7 mouse cellular contexts compared by ENCODE assay signal in the genomic region with DNA sequence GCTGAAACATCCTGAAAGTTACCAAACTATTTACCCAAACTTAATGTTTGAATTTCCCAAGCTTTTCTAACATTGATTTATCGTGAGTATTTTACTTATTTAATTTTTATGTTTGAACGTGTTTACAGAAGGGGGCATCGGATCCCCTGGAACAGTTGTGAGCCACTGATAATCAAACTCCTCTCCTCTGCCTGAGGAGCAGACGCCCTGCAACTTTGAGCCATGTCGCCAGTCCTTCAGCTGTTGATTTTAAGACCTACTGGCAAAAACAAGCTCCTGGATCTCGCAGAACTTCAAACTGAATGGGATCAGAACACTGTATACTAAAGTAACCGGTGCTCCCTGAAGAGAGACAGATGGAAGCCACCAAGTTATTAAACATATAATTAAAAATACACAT. TPM values are rescaled to one million over a fixed set of nuclear protein-coding genes. Genes with fewer than 3 reads are reported as not detected.
DNase-seq lines count a peak whose midpoint lies in the region; ATAC-seq and TF ChIP-seq lines count a peak whose summit lies in the region.

No protein-coding gene starts in this region.

- peaks cover 3% of the 10 kb centered on the region for H3K36me3 ChIP-seq in thymus, adult 2 months (ENCODE audit: control insufficient read depth, insufficient read depth, low read length)
- H3K36me3 ChIP-seq in forebrain, embryonic 11.5 days (ENCODE audit: control insufficient read depth, insufficient read depth, low read length), result no peaks in the 10 kb centered on the region; the same call in 1 of the 2 replicates
- H3K36me3 ChIP-seq in limb, embryonic 12.5 days, result peaks cover 10% of the 10 kb centered on the region
- peaks cover 5% of the 10 kb centered on the region; the same call in 1 of the 2 replicates for H3K36me3 ChIP-seq in stomach, embryonic 15.5 days

- WGBS in thymus, adult 2 months, result 34% methylated on average over 7 of the region's 7 CpGs
- 28% methylated on average over 7 of the region's 7 CpGs for WGBS in forebrain, embryonic 11.5 days
- 18% methylated on average over 7 of the region's 7 CpGs for WGBS in limb, embryonic 12.5 days
- WGBS in stomach, embryonic 15.5 days, result 17% methylated on average over 7 of the region's 7 CpGs

- H3K27ac ChIP-seq in thymus, adult 2 months (ENCODE audit: control insufficient read depth, insufficient read depth, low read length), result no peak overlapping the region
- no peak overlapping the region for H3K27ac ChIP-seq in forebrain, embryonic 11.5 days (ENCODE audit: low read depth, low read length)
- H3K27ac ChIP-seq in limb, embryonic 12.5 days, result no peak overlapping the region
- no peak overlapping the region for H3K27ac ChIP-seq in stomach, embryonic 15.5 days

- no peaks in the 10 kb centered on the region for H3K27me3 ChIP-seq in thymus, adult 2 months (ENCODE audit: control insufficient read depth, insufficient read depth, low read length)
- H3K27me3 ChIP-seq in forebrain, embryonic 11.5 days (ENCODE audit: control insufficient read depth, insufficient read depth, low read length), result no peaks in the 10 kb centered on the region
- no peaks in the 10 kb centered on the region for H3K27me3 ChIP-seq in limb, embryonic 12.5 days
- no peaks in the 10 kb centered on the region for H3K27me3 ChIP-seq in stomach, embryonic 15.5 days (replicated peaks)

- no peak overlapping the region for H3K4me3 ChIP-seq in thymus, adult 2 months (ENCODE audit: control insufficient read depth, insufficient read depth, low read length)
- peak overlapping the region; percentile 81; the same call in 1 of the 2 replicates for H3K4me3 ChIP-seq in forebrain, embryonic 11.5 days (ENCODE audit: low read depth, low read length)
- H3K4me3 ChIP-seq in limb, embryonic 12.5 days (replicated peaks), result peak overlapping the region; percentile 82
- H3K4me3 ChIP-seq in stomach, embryonic 15.5 days (replicated peaks), result peak overlapping the region; percentile 94

- H3K4me1 ChIP-seq in thymus, adult 2 months (replicated peaks; ENCODE audit: control insufficient read depth, insufficient read depth, low read length), result peaks cover 3% of the 10 kb centered on the region; the same call in 1 of the 2 replicates
- H3K4me1 ChIP-seq in forebrain, embryonic 11.5 days (replicated peaks; ENCODE audit: control insufficient read depth, insufficient read depth, low read length), result no peaks in the 10 kb centered on the region
- peaks cover 9% of the 10 kb centered on the region for H3K4me1 ChIP-seq in limb, embryonic 12.5 days (replicated peaks)
- peaks cover 6% of the 10 kb centered on the region; the same call in 1 of the 2 replicates for H3K4me1 ChIP-seq in stomach, embryonic 15.5 days

- DNase-seq in thymus, adult 2 months, result peak; percentile 4
- no peak for DNase-seq in thymus, postnatal 25 days
- DNase-seq in forebrain, embryonic 11.5 days (ENCODE audit: low spot score), result no peak
- DNase-seq in cerebellum, postnatal 36 days, result no peak
- no peak for DNase-seq in adrenal gland, postnatal 25 days

- TF ChIP-seq CTCF in thymus, adult 2 months (IDR thresholded peaks at IDR 0.05; ENCODE audit: borderline replicate concordance, control insufficient read depth, extremely low read depth, insufficient read depth, low read length, poor library complexity), result no peak

- no peaks in the 10 kb centered on the region for H3K9me3 ChIP-seq in forebrain, embryonic 11.5 days (ENCODE audit: control insufficient read depth, low read length)
- H3K9me3 ChIP-seq in limb, embryonic 12.5 days, result no peaks in the 10 kb centered on the region
- H3K9me3 ChIP-seq in stomach, embryonic 15.5 days, result no peaks in the 10 kb centered on the region

- TF ChIP-seq POLR2A in thymus, adult 2 months (IDR thresholded peaks at IDR 0.05; ENCODE audit: control insufficient read depth, extremely low read depth, insufficient read depth, low read length, poor library complexity), result no peak

- 0 out of 2 replicates have a peak, but pooled peaks have one; percentile 23 for ATAC-seq in forebrain, embryonic 11.5 days (replicated peaks; ENCODE audit: low FRiP score)
- peak; percentile 48; the same call in 1 of the 2 replicates for ATAC-seq in limb, embryonic 12.5 days (ENCODE audit: insufficient number of reproducible peaks, insufficient read depth, low FRiP score, low TSS enrichment, low read depth)
- ATAC-seq in stomach, embryonic 15.5 days (ENCODE audit: insufficient read depth, low FRiP score, low read depth), result peak; percentile 45; the same call in 1 of the 2 replicates

- H3K4me2 ChIP-seq in forebrain, embryonic 11.5 days (ENCODE audit: low read depth, low read length, severe bottlenecking), result peak overlapping the region; percentile 18; the same call in 1 of the 2 replicates
- H3K4me2 ChIP-seq in limb, embryonic 12.5 days, result peak overlapping the region; percentile 42
- peak overlapping the region; percentile 45 for H3K4me2 ChIP-seq in stomach, embryonic 15.5 days

- H3K9ac ChIP-seq in forebrain, embryonic 11.5 days (ENCODE audit: low read length), result no peak overlapping the region
- no peak overlapping the region for H3K9ac ChIP-seq in limb, embryonic 12.5 days (replicated peaks)
- H3K9ac ChIP-seq in stomach, embryonic 15.5 days, result no peak overlapping the region

RNA-seq across cellular contexts. Expression of a gene that starts 0.5 kb away (rescaled TPM):
- polyA plus RNA-seq in thymus, adult 2 months (2012; rRNA removed), result 9.5 and 9.7 TPM in 2 replicates
- 241 and 280 TPM in 2 replicates for polyA plus RNA-seq in forebrain, embryonic 11.5 days (2014; fragmentation: Nextera tagmentation; extraction: Ambion mirVana)
- 193 and 196 TPM in 2 replicates for polyA plus RNA-seq in limb, embryonic 12.5 days (2016; fragmentation: Nextera tagmentation; extraction: Ambion mirVana)
- polyA plus RNA-seq in stomach, embryonic 15.5 days (2015; fragmentation: Nextera tagmentation; extraction: Ambion mirVana), result 140 and 150 TPM in 2 replicates
- 5.0 and 7.1 TPM in 2 replicates for total RNA-seq in adrenal gland, postnatal 25 days (2021)

RNA-seq across cellular contexts. Expression of a gene that starts 4.3 kb away (rescaled TPM):
- not detected in 2 replicates for polyA plus RNA-seq in thymus, adult 2 months (2012; rRNA removed)
- polyA plus RNA-seq in forebrain, embryonic 11.5 days (2014; fragmentation: Nextera tagmentation; extraction: Ambion mirVana), result not detected in 2 replicates
- polyA plus RNA-seq in limb, embryonic 12.5 days (2016; fragmentation: Nextera tagmentation; extraction: Ambion mirVana), result 0.14 TPM in 1 of 2 replicates, not detected in the other
- 1.3 and 1.4 TPM in 2 replicates for polyA plus RNA-seq in stomach, embryonic 15.5 days (2015; fragmentation: Nextera tagmentation; extraction: Ambion mirVana)
- total RNA-seq in adrenal gland, postnatal 25 days (2021), result not detected in 2 replicates

Comparison
In these comparisons a context has a peak if more than half of its experiments do, and no peak if none do; other contexts are left out.
1. RNA of a gene that starts 0.5 kb away (polyA plus RNA-seq): 241 to 280 TPM in forebrain, embryonic 11.5 days, 193 to 196 TPM in limb, embryonic 12.5 days and 140 to 150 TPM in stomach, embryonic 15.5 days; 9.5 to 9.7 TPM in thymus, adult 2 months; every median in the first group is over 10 times any median in the second.
2. Peak in every context shown above with its lines, with median percentiles within 50 percentile points of each other: ATAC-seq and H3K4me2 ChIP-seq.